Mouse (Mus musculus) megakaryocyte, adult 5-6 weeks (primary cell): ENCODE measurements at regions not wholly inside any gene's neighbourhood (a gene's known extent, or its start where the extent isn't known, plus 50 kb on each side); places are given as distances from the start of the nearest gene placed in this dataset.
A peak's percentile ranks its signal among the peaks of the same experiment; 100 is the strongest.
"Not testable (repeated sequence)": the region's sequence is repeated elsewhere in the genome, so short reads cannot be mapped to it uniquely, and the experiment has no call there.

Experiments
- ATAC-seq: 2 replicates; pipeline ENCODE4 v1.8.0; 2016; ENCODE audit warnings: mild to moderate bottlenecking, inconsistent platforms; ENCODE audit not compliant: poor library complexity, severe bottlenecking

DNA sequence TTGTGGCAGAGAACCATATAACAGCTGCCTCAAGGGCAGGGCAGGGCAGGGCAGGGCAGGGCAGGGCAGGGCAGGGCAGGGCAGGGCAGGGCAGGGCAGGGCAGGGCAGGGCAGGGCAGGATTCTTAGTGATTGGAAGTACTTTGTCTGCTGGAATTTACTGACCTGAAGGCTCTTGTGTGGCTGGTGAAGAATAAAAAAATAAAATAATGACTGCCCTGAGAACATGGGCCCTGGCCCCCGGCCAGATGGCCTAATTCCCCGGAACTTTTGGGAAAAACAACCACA is 169.3 kb downstream of the Qk start:
- ATAC-seq: not testable (repeated sequence)

DNA sequence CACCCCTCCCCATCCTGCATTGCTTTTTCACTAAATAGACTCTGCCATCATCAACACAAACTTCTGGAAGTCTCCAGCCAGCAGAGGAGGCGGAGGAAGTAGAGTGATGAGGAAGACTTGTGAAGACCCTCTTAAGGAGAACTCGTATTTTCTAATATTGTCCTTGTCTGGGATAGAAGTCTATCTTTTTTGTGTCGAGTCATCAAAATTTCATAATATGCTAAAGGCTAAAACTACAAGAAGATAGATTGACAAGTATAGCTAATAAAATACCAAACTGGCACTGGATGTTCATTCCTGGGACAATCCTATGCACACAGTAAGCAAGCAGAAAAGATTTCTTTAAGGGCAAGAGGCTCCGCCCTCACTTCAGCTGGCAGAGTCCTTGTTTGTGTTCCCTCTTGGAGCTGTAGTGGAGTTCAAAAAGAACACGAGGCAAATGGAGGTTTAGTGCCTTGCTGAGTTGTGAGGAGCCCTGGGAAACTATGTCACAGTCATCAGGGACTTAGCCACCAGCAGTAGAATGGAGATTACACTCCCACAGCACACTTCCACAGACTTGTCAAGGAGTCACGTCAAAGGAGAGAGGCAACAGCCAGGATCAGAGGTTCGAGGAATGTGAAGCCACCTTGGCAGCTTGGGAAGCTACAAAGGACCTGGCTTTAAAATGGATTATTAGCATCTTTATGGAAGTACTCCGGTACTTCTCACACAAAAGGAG is 169.8 kb downstream of the Qk start:
- no peak for ATAC-seq

DNA sequence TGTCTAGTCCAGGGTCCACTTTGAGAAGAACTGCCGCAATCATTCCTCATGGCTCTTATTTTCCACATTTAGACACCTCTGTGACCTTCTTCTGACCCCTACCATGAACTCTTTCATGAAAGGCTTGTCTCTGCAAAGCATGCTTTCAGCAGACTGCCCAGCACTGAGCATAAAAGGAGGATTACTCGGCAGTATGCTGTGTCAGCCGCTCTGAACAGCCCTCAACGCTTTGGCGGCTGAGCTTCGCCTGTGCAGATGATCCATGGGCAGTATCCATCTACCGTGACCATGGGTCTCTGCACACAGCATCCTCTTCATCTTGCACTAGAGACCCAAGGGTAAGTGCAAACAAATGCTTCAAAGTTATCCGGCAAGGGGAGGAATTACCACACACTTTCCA is 172.5 kb downstream of the Qk start:
- ATAC-seq: no peak

DNA sequence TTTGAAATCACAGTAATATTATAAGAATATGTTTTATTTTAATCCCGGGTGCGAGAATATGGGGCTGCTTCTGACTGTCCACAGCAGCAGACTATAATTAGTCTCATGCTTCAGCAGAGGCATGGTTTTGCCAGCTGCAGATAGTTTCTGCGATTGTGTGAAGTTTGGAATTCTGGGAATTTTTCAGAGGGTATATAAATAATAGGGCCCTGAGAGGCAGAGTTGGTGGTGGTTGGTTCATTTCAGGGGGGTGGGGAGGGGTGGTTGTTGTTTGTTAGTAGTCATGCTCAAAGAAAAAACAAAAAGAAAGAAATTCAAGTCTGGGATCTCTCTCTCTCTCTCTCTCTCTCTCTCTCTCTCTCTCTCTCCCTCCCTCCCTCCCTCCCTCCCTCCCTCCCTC is 173.1 kb downstream of the Qk start:
- no peak for ATAC-seq

DNA sequence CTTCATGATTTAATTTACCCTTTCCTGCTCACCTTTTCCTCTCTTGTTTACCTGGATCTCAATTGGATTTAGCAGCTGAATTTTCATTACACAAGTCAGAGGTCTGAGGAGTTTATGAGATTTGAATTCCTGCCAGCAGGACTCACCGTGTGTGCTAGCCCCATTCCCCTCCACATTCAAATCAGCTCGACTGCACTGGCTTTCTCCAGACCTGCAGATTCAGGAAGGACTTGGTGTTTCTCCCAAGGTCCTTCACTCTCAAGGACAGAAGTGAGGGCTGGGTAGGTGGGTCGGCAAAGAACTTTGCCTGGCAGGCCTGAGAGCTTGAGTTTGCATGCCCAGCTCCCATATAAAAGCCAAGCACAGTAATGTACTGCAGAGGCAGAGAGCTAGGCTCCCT is 180.8 kb downstream of the Qk start:
- ATAC-seq: no peak

DNA sequence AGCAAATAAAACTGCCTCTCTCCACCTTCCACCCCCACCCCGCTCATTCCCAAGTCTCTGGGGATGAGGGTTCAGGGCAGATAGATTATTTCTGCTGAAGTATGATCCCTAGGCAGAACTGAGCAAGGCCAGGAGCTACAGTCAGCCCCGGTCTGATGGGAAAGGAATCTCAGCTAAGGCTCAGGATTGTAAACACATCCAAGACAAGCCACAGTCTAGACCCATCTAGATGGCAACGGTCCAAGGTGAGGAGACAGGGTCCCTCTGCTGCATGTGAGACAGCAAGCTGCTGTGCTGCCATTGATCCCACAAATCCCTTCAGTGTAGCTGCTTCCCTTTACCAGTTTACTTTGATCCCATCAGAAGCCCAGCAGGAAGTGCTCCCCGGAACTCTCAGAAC is 181.3 kb downstream of the Qk start:
- ATAC-seq: no peak

DNA sequence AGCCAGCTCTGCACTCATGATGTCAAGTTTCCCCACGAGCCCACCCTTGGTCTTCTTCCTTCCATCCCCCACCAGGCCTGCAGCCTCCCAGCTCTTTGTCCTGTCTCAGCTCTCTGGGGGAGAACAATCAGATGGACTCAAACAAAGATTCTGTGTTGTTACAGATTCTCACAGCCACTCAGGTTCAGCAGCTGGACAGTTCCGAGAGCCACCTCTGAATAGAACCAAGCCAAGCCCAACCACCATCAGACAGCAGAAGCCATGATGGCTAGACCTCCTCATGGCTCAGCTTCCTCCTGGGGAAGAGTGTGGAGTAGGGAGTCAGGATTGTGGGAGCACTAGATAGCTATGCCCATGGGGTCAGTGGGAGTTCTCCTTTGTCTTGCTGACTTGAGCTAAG is 184.5 kb downstream of the Qk start:
- ATAC-seq: no peak

DNA sequence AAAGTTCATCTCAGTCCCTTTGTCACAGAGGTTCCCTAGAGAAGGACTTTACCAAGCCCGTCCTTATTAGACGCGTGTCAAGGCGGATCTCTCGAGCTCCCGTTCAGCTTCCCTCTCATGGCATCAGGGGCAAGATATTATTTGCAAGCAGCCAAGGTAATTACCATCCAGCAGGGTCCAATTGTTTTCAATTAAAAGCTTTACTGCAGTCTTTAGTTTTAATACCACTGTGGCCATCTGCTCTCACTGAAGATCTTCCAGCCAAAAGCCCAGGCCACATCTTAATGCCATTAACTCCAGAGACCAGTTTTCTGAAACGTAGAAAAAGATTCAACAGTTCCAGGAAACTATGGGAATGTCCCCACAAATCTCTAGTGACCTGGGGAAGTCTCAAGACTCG is 191.1 kb downstream of the Qk start:
- ATAC-seq: no peak

DNA sequence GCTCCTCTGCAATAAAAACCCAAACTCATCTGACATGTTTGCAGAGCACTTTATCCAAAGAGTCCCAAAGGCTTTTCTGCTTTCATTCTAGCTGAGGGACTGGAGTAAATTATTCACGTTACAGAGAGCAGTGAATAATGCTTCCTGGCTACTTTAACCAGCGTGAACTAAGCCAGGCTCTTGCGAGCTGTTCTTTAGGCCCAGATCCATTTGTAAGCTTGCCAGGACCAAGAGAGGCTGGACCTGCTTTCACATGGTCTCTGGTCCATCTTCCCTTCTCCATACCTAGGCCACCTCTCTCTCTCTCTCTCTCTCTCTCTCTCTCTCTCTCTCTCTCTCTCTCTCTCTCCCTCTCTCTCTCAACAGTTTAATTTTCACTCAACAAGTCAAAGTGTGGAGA is 197.2 kb downstream of the Qk start:
- no peak for ATAC-seq

DNA sequence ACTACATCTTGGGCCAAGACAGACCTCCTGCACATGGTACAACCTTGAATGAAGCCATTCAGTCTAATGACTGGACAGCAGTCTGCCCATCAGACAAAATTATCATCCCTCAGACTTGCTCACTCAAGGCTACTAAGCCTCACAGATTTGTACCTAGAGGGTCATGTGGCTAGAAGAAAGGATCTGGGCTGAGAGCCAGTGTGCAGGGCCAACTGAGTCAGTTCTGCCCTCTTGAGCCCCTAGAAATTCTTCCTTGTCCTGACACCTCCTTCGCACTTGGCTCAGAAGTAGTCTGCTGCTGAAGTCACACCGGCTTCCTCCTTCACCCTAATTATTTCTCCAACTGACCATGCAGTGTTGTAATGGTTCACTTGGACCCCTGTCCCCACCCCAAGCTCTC is 207.5 kb downstream of the Qk start:
- ATAC-seq: no peak

DNA sequence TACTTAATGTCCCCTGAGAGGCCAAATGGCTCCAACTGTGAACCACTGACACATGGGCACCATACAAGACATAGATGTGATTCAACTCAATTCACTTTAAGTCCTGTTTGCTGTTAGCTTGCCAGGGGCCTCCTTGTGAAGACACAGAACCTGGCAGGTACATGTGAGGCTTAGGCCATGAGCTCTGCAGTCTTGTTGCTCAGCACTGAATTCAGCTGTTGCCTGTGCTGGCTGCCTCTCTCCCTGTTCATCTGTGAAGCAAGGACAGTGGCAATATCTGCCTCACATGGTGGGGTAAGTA is 209.3 kb downstream of the Qk start:
- no peak for ATAC-seq

DNA sequence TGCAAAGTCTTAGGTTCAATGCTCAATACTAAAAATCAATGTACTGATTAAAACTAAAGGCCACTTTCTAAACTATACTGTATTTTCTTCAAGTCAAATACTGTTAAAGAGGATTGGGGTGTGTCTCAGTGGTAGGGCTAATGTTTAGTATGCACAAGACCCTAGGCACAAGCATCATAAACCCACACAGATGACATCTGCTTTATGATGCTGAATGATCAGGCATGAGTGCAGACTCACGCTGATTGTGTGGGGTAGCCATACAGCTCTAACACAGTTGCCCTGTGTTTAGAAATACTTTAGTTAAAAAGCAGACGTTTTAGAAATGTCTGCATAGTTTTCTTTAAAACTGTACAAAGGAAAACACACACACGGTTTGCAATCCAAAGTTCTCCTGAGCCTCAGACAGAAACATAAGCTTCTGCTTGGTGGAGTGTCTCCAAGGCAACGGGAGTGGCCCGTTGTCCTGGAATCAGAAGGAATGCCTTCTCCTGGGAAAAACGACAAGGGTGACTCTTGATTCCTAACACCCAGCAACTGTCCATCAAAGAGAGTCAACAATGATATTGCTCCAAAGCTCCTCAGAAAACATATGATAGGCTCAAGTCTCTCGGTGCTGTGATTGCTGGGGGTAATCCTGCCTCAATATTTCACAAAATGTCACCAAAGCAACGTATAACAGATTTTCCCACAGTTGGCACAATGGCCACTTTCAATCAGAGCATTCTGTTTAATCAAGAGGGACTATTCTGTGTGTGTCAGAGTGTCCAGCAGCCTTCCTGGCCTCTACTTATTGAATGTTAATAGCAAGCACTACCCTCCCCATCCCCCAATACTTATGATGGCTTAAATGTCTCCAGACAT is 209.9 kb downstream of the Qk start:
- no peak for ATAC-seq

DNA sequence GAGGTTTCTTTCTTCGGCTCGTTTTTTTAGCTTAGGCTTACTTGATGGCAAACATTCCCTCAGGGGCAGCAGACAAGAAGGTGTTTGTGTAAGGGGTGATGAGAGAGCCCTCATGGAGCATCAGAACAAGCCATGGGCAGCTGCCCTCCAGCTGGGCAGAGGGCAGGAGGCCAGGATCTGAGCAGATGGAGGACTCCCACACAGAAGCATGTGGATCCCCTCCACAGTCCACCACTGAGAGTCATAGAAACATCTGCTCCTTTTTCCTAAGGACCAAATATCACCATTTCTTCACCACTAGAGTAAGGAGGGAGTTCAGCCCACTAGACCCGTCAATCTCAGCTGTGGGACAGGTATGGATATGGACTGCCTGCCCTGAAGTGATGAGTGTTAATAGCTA is 214.4 kb downstream of the Qk start:
- ATAC-seq: no peak

DNA sequence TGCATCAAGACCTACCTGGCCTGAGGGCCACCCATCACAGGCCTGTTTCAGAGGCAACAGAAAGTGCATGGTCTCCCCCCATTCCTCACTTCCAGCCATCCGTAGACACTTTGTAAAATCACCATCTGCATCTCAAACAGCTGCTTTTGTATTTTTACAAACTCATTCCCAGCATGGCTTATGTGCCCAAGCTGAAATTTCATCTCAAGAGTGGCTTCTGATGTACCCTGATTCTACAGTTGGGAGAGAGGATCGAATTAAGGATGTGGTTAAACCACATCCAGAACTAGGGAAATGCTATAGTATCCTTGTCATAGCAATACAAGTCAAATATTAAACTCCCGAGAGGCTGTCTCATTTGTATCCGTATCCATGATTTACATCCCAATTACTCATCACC is 221.5 kb downstream of the Qk start:
- ATAC-seq: no peak

DNA sequence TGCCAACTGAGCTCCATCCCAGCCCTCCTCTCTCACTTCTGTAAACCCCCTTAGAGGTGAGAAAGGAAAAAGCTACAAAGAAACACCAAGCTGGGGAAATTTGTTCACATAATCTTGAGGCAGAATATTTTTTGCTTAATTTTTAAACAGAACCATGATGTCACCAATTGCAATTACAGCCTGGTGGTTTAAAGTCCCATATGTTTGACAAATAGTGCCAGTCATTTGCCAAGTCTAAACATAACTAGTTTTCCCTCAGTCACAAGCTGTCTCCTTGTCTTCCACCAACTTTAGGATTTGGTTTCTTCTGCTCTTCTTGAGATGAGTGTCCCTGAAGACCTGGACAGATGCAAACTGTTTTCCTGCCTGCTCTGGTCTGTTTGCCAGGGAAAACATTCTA is 222.0 kb downstream of the Qk start:
- ATAC-seq: no peak

DNA sequence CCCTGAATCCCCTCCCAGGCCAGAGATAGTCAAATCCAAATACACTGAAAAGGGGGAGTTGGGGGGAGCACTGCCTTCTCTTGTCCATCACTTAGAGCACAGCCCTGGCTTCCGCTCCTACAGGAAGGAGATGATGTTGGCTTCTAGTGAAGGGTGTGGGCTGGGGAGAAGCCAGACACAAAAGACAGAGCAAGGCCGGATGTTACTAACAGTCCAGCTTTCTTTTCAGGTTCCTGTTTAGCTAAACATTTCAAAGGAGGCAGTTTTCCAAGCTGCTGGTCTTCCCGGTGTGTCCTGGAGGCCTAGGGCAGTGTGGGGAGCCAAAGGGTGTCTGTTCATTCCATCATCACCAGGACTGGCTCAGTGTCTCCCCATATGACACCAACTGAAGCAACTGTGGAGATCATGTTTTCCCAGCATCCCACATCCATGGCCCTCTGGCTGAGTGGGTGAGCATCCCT is 223.8 kb downstream of the Qk start:
- ATAC-seq: no peak

DNA sequence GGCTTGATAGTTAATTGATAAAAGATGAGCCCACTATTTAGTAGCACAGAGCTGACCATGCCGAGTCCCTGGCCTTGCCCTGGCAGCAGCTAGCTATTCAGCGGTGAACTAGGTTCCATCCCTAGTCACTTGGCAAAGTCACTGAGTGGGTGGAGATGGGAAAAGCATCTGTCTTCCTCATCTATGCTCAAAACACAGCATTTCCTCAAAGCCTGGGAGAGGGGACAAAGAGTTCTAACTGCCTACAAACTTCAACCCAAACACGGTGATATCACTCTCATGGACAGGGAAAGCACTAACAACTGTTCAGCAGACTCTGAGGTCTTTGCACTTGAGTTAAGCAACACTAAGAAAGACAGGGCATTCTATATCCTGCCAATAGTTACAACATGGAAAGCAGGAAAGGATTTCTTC is 225.5 kb downstream of the Qk start:
- ATAC-seq: no peak

DNA sequence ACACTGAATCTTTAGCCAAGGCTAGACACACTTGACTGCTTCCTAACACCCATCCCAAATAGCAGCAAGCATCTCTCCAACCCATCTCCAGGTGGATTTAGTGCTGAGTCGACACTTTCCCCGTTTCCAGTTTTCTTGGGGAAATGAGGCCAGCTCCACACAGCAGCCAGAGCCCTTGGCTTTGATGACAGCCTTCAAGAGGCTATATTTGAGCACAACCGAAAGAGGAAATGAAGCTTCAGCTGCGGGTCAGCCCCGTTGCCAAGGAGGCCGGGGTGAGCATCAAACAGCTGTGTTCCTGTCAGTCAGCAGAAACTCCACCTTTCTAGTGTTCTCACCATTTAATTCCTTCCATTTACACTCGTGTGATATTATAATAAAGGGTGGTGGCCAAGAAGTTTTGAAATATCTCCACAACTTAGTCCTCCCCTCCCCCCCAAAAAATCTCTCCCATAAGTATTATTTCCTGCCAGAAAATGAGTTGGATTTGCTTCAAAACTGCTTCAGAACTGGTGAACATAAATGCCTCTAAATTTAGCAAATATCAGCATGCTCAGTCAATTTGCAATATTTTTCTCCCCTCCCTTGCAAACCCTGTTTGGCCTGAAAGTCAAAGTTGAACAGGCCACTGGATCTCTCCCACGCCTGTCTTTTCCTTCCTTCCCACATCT is 226.1 kb downstream of the Qk start:
- peak; percentile 91 for ATAC-seq

DNA sequence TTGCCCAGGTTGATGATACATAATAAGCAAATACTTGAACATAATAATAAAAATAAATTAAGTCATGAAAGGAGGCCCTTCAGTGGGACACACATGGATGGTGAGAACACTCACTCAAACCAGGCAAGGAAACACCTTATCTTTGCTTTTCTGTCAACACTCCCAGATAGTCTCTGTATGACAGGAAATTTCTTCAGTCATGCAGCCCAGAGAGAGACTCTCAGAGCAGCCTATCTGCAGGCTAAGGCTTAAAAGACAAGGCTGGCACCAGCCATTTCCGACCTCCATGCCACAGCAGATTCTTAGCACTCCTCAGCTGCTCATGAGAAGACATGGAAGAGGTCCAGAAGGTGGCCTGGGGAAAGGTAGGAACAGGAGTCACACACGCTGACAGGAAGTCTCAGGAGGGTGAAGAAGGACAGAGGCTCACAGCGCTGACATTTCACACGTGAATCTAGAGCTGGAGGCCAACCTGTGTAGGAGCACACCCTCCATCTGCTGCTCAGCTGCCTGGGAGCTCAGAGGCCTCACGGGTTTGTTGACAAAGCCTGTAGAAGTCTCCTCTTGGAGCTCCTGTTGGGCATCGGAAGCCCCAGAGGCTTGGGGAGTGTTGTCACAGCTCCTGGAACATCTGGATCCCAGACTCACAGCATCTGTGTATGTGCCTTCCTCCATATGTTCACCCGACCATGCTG is 232.3 kb downstream of the Qk start:
- ATAC-seq: no peak

DNA sequence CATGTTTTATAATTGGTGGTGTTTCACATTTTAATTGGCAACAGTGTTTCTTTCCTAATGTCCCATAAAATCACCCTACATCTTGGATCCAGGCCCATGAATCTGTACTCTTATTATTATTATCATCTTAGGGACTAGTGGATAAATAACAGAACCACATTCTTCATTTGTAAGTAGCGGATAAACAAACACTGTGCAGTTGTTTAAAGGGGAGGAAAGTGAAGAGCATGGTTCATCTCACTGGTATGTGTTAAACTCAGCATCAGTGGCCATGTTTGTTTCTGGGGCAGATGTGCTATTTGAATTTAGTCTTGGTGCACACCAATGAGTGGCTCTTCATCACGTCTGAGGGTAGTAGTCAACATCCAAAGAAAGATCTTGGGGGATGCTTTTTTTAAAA is 233.1 kb downstream of the Qk start:
- ATAC-seq: no peak

DNA sequence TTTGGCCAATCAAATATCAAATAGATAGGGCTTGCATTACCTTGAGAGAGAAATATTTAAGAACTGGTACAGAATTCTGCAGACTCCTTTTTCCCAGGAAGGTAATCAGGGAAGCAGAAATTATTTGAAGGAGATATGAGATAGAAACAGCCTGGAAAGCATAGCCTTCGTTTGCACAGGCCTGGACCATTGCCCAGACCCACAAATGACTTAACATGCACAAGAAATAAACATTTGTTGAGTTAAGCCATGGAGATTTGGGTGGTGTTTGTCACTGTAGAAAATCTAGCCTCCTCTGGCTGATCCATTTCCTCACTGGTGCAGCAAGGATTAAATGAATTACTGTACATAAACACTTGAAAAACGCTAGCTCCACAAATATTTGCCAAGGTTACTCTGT is 233.5 kb downstream of the Qk start:
- no peak for ATAC-seq

DNA sequence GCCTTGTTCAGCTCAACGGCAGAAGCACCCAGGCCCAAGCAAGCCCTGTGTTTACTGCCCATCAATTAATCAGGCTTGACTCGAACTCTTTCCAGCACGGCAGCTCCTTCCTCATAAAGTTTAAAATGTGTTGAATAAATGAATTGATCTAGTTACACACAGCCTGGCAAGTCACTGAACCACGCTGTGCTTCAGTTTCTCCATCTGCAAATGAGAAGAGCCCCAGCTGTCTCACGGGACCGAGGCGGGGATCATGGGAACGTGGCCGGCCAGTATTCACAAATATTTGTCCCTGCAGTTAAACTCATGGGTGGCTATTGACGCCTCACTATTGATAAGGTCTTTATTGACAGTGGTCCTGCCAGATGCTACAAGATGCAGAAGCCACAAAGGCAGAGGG is 237.9 kb downstream of the Qk start:
- ATAC-seq: no peak
